Mouse (Mus musculus): ENCODE measurements at regions not wholly inside any gene's neighbourhood (a gene's known extent, or its start where the extent isn't known, plus 50 kb on each side); places are given as distances from the start of the nearest gene placed in this dataset.

DNA sequence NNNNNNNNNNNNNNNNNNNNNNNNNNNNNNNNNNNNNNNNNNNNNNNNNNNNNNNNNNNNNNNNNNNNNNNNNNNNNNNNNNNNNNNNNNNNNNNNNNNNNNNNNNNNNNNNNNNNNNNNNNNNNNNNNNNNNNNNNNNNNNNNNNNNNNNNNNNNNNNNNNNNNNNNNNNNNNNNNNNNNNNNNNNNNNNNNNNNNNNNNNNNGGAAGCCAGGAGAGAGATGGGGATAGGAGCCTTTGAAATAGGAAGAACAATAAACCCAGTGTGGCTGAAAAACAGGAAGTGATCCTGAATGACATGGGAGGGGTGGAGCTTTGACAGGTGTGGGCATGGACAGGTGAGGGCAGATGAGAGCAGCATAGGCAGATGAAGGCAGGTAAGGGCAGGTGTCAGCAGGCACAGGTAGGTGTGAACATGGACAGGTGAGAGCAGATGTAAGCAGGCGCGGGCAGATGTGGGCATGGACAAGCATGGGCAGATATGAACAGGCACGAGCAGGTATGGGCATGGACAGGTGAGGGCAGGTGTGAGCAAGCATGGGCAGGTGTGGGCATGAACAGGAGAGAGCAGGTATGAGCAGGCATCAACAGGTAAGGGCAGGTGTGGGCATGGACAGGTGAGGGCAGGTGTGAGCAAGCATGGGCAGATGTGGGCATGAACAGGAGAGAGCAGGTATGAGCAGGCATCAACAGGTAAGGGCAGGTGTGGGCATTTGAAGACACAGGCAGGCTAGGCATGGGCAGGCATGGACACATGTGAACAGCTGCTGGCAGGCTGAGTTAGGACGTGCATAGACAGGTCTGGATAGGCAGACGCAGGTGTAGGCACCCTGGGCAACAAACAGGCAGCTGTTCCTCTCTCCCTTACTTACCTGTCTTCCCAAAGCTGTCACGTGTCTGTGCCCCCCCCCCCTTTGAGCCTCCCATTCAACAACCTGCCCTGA lies 135.2 kb upstream of the Zmiz1 start:
- no peak overlapping the region for H3K9ac ChIP-seq (ENCODE audit: low read length)
- peaks cover 16 to 19% of the 10 kb centered on the region in 2 experiments for H3K4me1 ChIP-seq (ENCODE audit: control insufficient read depth in 2 of 2, insufficient read depth in 2 of 2, low read length in 2 of 2)
- ATAC-seq (ENCODE audit: insufficient number of reproducible peaks, insufficient read depth, low FRiP score, low read depth): no peak
- H3K36me3 ChIP-seq (ENCODE audit: control insufficient read depth, insufficient read depth, low read length): no peaks in the 10 kb centered on the region
- H3K9me3 ChIP-seq (ENCODE audit: control insufficient read depth, low read length): no peaks in the 10 kb centered on the region
- H3K4me2 ChIP-seq (ENCODE audit: low read length): no peak overlapping the region
- WGBS: 76% methylated on average over 6 of the region's 6 CpGs
- no peaks in the 10 kb centered on the region for H3K27me3 ChIP-seq (ENCODE audit: control insufficient read depth, insufficient read depth, low read length)
- no peak overlapping the region for H3K27ac ChIP-seq (replicated peaks in 1 of 2; ENCODE audit: control insufficient read depth in 1 of 2, insufficient read depth in 1 of 2, low read depth in 2 of 2, low read length in 2 of 2)
- no peak overlapping the region for H3K4me3 ChIP-seq (ENCODE audit: control insufficient read depth in 1 of 2, insufficient read depth in 1 of 2, low read depth in 1 of 2, low read length in 2 of 2)

DNA sequence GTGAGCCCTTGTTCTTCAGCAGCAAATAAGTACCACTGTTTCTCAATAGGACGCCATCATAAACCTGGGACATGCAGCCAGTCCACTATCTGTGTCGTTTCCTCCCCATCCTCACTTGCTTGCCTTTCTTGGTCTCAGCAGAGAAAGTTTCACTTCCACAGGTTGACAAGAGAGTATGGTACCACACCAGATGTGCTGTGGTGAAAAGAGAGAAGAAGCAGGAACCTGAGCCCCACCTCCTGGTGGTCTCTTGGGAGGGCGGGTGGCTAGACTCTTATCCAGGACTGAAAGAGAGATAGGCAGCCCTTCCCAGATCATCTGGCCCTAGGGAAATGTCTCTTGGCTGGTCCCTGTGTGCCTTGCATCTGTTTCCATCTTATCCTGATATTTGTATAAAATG lies 133.1 kb upstream of the Zmiz1 start:
- Histone ChIP-seq H3K9ac (ENCODE audit: low read length) (no peak overlapping the region), H3K4me1 (ENCODE audit: control insufficient read depth in 2 of 2, insufficient read depth in 2 of 2, low read length in 2 of 2) (peaks cover 13 to 19% of the 10 kb centered on the region in 2 experiments), H3K4me2 (ENCODE audit: low read length) (no peak overlapping the region), H3K9me3 (ENCODE audit: control insufficient read depth, low read length) (no peaks in the 10 kb centered on the region), H3K27ac (replicated peaks in 1 of 2; ENCODE audit: control insufficient read depth in 1 of 2, insufficient read depth in 1 of 2, low read depth in 2 of 2, low read length in 2 of 2) (no peak overlapping the region), H3K4me3 (ENCODE audit: control insufficient read depth in 1 of 2, insufficient read depth in 1 of 2, low read depth in 1 of 2, low read length in 2 of 2) (no peak overlapping the region), H3K36me3 (ENCODE audit: control insufficient read depth, insufficient read depth, low read length) (no peaks in the 10 kb centered on the region), H3K27me3 (ENCODE audit: control insufficient read depth, insufficient read depth, low read length) (no peaks in the 10 kb centered on the region)
- 80% methylated on average over 3 of the region's 3 CpGs for WGBS
- ATAC-seq (ENCODE audit: insufficient number of reproducible peaks, insufficient read depth, low FRiP score, low read depth): no peak

DNA sequence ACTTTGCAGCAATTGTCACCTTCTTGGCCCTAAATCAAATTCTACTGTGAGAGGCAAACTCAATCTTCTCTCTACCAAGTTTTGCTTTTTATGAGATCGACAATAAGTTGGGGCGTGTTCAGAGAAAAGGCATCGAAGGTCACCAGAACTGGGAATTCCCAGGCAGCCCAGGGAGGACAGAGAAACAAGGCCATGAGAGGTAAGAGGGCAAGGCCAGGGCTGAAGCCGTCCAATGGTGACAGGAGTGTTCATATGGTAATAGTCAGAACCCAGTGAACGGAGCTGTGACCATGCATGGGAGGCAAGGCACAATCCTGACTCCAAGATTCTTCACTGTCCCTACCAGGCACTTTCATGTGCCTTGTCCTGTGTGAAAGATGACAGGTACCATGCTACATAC lies 130.8 kb upstream of the Zmiz1 start:
- no peak for ATAC-seq (ENCODE audit: insufficient number of reproducible peaks, insufficient read depth, low FRiP score, low read depth)
- H3K9me3 ChIP-seq (ENCODE audit: control insufficient read depth, low read length): no peaks in the 10 kb centered on the region
- WGBS: 51% methylated on average over 5 of the region's 5 CpGs
- H3K36me3 ChIP-seq (ENCODE audit: control insufficient read depth, insufficient read depth, low read length): no peaks in the 10 kb centered on the region
- H3K27me3 ChIP-seq (ENCODE audit: control insufficient read depth, insufficient read depth, low read length): no peaks in the 10 kb centered on the region
- no peak overlapping the region for H3K4me3 ChIP-seq (ENCODE audit: control insufficient read depth in 1 of 2, insufficient read depth in 1 of 2, low read depth in 1 of 2, low read length in 2 of 2)
- H3K9ac ChIP-seq (ENCODE audit: low read length): peak overlapping the region; percentile 50; the same call in 1 of the 2 replicates
- peaks cover 13 to 19% of the 10 kb centered on the region in 2 experiments for H3K4me1 ChIP-seq (ENCODE audit: control insufficient read depth in 2 of 2, insufficient read depth in 2 of 2, low read length in 2 of 2)
- H3K4me2 ChIP-seq (ENCODE audit: low read length): 0 out of 2 replicates have a peak overlapping the region, but pooled peaks have one; percentile 23
- peak overlapping the region; percentile 73 to 82 for H3K27ac ChIP-seq (replicated peaks in 1 of 2; ENCODE audit: control insufficient read depth in 1 of 2, insufficient read depth in 1 of 2, low read depth in 2 of 2, low read length in 2 of 2)

DNA sequence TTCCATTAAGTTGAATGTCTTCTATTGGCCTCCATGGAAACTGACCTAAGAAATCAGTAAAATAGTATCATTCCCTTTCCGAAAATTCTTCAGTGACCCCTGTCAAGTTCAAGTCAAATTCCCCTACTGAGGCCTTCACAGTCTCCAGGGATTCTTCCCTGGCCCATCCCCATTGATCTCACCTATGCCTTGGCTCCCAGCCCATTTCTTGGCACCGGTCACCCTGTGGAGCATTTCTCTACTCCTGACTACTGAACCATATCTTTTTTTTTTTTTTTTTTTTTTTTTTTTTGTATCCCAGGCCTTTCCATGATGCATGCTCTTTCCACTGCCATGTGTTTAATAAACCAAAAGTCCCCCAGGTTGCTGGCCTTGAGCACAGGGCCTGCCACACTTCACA lies 124.8 kb upstream of the Zmiz1 start:
- no peak overlapping the region for H3K4me2 ChIP-seq (ENCODE audit: low read length)
- H3K27me3 ChIP-seq (ENCODE audit: control insufficient read depth, insufficient read depth, low read length): no peaks in the 10 kb centered on the region
- ATAC-seq (ENCODE audit: insufficient number of reproducible peaks, insufficient read depth, low FRiP score, low read depth): no peak
- no peak overlapping the region for H3K27ac ChIP-seq (replicated peaks in 1 of 2; ENCODE audit: control insufficient read depth in 1 of 2, insufficient read depth in 1 of 2, low read depth in 2 of 2, low read length in 2 of 2)
- H3K9ac ChIP-seq (ENCODE audit: low read length): no peak overlapping the region
- no peaks in the 10 kb centered on the region for H3K36me3 ChIP-seq (ENCODE audit: control insufficient read depth, insufficient read depth, low read length)
- peaks cover 5 to 9% of the 10 kb centered on the region in 2 experiments for H3K4me1 ChIP-seq (ENCODE audit: control insufficient read depth in 2 of 2, insufficient read depth in 2 of 2, low read length in 2 of 2)
- H3K9me3 ChIP-seq (ENCODE audit: control insufficient read depth, low read length): no peaks in the 10 kb centered on the region
- WGBS: 84% methylated on average over 2 of the region's 2 CpGs
- H3K4me3 ChIP-seq (ENCODE audit: control insufficient read depth in 1 of 2, insufficient read depth in 1 of 2, low read depth in 1 of 2, low read length in 2 of 2): no peak overlapping the region

DNA sequence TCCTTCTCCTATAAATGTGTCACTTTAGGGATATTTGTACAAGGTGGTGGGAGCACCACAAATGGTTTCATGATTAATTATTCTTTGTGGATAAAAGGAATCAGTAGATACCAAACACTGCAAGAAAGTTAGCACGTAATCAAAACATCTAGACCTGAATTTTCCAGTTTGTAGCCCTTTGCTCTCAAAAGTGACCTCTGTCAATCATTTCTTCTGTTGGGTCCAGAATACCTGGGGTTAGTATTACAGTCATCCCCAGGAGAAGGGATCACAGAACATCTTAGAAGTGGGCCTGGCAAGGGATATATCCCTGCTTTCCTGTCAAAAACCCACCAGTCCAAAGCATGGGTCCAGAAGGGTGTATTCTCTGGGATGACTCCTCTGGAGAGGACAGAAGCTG lies 122.1 kb upstream of the Zmiz1 start:
- peaks cover 13 to 18% of the 10 kb centered on the region in 2 experiments for H3K4me1 ChIP-seq (ENCODE audit: control insufficient read depth in 2 of 2, insufficient read depth in 2 of 2, low read length in 2 of 2)
- 95% methylated on average over 1 of the region's 1 CpGs for WGBS
- no peak overlapping the region for H3K9ac ChIP-seq (ENCODE audit: low read length)
- no peaks in the 10 kb centered on the region for H3K27me3 ChIP-seq (ENCODE audit: control insufficient read depth, insufficient read depth, low read length)
- H3K36me3 ChIP-seq (ENCODE audit: control insufficient read depth, insufficient read depth, low read length): no peaks in the 10 kb centered on the region
- no peak overlapping the region for H3K27ac ChIP-seq (replicated peaks in 1 of 2; ENCODE audit: control insufficient read depth in 1 of 2, insufficient read depth in 1 of 2, low read depth in 2 of 2, low read length in 2 of 2)
- no peaks in the 10 kb centered on the region for H3K9me3 ChIP-seq (ENCODE audit: control insufficient read depth, low read length)
- no peak overlapping the region for H3K4me3 ChIP-seq (ENCODE audit: control insufficient read depth in 1 of 2, insufficient read depth in 1 of 2, low read depth in 1 of 2, low read length in 2 of 2)
- H3K4me2 ChIP-seq (ENCODE audit: low read length): no peak overlapping the region
- no peak for ATAC-seq (ENCODE audit: insufficient number of reproducible peaks, insufficient read depth, low FRiP score, low read depth)

DNA sequence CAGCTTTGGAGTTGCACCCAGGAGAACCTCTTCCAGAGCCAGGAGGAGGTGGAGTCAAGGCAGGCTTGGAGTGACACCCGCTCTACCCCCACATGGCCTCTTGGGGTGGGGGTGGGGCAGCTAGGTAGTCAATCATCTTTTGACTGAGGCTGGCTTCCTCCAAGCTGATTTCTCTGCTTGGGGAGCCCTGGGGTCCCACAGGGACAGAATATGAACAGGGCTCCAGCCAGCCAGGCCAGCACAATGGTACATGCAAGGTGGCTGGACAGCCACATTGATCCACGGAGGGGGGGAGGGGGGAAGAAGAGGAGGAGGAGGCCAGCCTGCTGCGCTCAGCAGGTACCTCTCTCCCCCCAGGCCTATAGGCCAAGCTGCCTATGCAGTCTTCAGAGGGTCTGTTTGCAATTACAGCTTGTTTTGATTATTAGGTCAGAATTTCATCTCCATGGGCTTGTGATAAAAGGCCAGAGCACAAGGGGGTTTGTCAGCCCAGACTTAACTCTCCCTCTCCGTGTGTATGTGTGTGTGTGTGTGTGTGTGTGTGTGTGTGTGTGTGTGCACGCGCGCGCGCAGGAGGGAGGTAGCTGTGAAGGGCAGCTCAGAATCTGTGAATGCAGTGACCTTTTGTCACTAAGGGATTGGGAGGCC lies 120.5 kb upstream of the Zmiz1 start:
- 46% methylated on average over 9 of the region's 9 CpGs for WGBS
- H3K9ac ChIP-seq (ENCODE audit: low read length): no peak overlapping the region
- H3K4me2 ChIP-seq (ENCODE audit: low read length): no peak overlapping the region
- 0 out of 2 replicates have a peak, but pooled peaks have one; percentile 33 for ATAC-seq (ENCODE audit: insufficient number of reproducible peaks, insufficient read depth, low FRiP score, low read depth)
- no peak overlapping the region for H3K27ac ChIP-seq (replicated peaks in 1 of 2; ENCODE audit: control insufficient read depth in 1 of 2, insufficient read depth in 1 of 2, low read depth in 2 of 2, low read length in 2 of 2)
- H3K27me3 ChIP-seq (ENCODE audit: control insufficient read depth, insufficient read depth, low read length): no peaks in the 10 kb centered on the region
- peaks cover 19 to 27% of the 10 kb centered on the region in 2 experiments for H3K4me1 ChIP-seq (ENCODE audit: control insufficient read depth in 2 of 2, insufficient read depth in 2 of 2, low read length in 2 of 2)
- H3K9me3 ChIP-seq (ENCODE audit: control insufficient read depth, low read length): no peaks in the 10 kb centered on the region
- H3K36me3 ChIP-seq (ENCODE audit: control insufficient read depth, insufficient read depth, low read length): no peaks in the 10 kb centered on the region
- H3K4me3 ChIP-seq (ENCODE audit: control insufficient read depth in 1 of 2, insufficient read depth in 1 of 2, low read depth in 1 of 2, low read length in 2 of 2): no peak overlapping the region

DNA sequence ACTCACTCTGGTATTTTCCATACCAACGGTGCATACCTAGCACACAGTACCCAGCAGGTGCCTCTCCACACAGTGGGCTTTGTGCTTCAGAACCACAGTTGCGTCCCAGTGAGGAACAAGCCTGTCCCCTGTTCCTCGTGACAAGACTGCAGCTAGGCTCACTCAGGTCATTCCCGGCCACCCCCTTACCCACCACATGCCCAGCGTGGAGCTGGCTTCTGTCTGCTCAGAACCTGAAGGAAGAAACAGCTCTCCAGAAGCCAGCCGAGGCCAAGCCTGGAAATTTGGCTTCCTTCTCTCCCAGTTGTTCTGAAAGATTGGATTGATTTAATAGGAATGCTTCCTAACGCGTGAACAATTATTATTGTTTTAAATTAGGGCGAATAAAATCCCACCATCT lies 118.1 kb upstream of the Zmiz1 start:
- 84% methylated on average over 9 of the region's 9 CpGs for WGBS
- no peak overlapping the region for H3K4me3 ChIP-seq (ENCODE audit: control insufficient read depth in 1 of 2, insufficient read depth in 1 of 2, low read depth in 1 of 2, low read length in 2 of 2)
- H3K36me3 ChIP-seq (ENCODE audit: control insufficient read depth, insufficient read depth, low read length): no peaks in the 10 kb centered on the region
- no peak overlapping the region for H3K27ac ChIP-seq (replicated peaks in 1 of 2; ENCODE audit: control insufficient read depth in 1 of 2, insufficient read depth in 1 of 2, low read depth in 2 of 2, low read length in 2 of 2)
- peaks cover 27 to 32% of the 10 kb centered on the region in 2 experiments for H3K4me1 ChIP-seq (ENCODE audit: control insufficient read depth in 2 of 2, insufficient read depth in 2 of 2, low read length in 2 of 2)
- no peak overlapping the region for H3K4me2 ChIP-seq (ENCODE audit: low read length)
- no peak for ATAC-seq (ENCODE audit: insufficient number of reproducible peaks, insufficient read depth, low FRiP score, low read depth)
- no peaks in the 10 kb centered on the region for H3K9me3 ChIP-seq (ENCODE audit: control insufficient read depth, low read length)
- no peaks in the 10 kb centered on the region for H3K27me3 ChIP-seq (ENCODE audit: control insufficient read depth, insufficient read depth, low read length)
- H3K9ac ChIP-seq (ENCODE audit: low read length): no peak overlapping the region
